Mouse (Mus musculus): ENCODE measurements around the gene Fbln2.

The Fbln2 gene

GRCm38 (mm10) chr6:91281206-91281605 lies 69.0 kb downstream of the Fbln2 start:
- peak; percentile 85 for DNase-seq (ENCODE audit: low spot score)

GRCm38 (mm10) chr6:91281747-91282146 lies 69.5 kb downstream of the Fbln2 start:
- no peak for DNase-seq (ENCODE audit: low spot score)

GRCm38 (mm10) chr6:91283031-91283430 lies 70.8 kb downstream of the Fbln2 start:
- DNase-seq (ENCODE audit: low spot score): no peak

GRCm38 (mm10) chr6:91284521-91285449 lies 72.5 kb downstream of the Fbln2 start:
- no peak for DNase-seq (ENCODE audit: low spot score)

GRCm38 (mm10) chr6:91285450-91285790 lies 73.2 kb downstream of the Fbln2 start:
- DNase-seq (ENCODE audit: low spot score): peak; percentile 77

- DNase-seq (ENCODE audit: low spot score): no peak
Measured at GRCm38 (mm10) chr6:91285814-91286545, 73.7 kb downstream of the Fbln2 start.

GRCm38 (mm10) chr6:91286624-91287023 lies 74.4 kb downstream of the Fbln2 start:
- DNase-seq (ENCODE audit: low spot score): peak; percentile 78

GRCm38 (mm10) chr6:91287148-91287547 lies 74.9 kb downstream of the Fbln2 start:
- DNase-seq (ENCODE audit: low spot score): no peak

GRCm38 (mm10) chr6:91287636-91288035 lies 75.4 kb downstream of the Fbln2 start:
- no peak for DNase-seq (ENCODE audit: low spot score)

GRCm38 (mm10) chr6:91288251-91288785 lies 76.1 kb downstream of the Fbln2 start:
- DNase-seq (ENCODE audit: low spot score): no peak

GRCm38 (mm10) chr6:91288961-91289360 lies 76.7 kb downstream of the Fbln2 start:
- no peak for DNase-seq (ENCODE audit: low spot score)

GRCm38 (mm10) chr6:91290937-91291336 lies 78.7 kb downstream of the Fbln2 start:
- no peak for DNase-seq (ENCODE audit: low spot score)

GRCm38 (mm10) chr6:91295431-91295830 lies 83.2 kb downstream of the Fbln2 start:
- DNase-seq (ENCODE audit: low spot score): no peak

- no peak for DNase-seq (ENCODE audit: low spot score)
Measured at GRCm38 (mm10) chr6:91298828-91299227, 86.6 kb downstream of the Fbln2 start.

GRCm38 (mm10) chr6:91300079-91300478 lies 87.8 kb downstream of the Fbln2 start:
- no peak for DNase-seq (ENCODE audit: low spot score)

- no peak for DNase-seq (ENCODE audit: low spot score)
Measured at GRCm38 (mm10) chr6:91301839-91302238, 89.6 kb downstream of the Fbln2 start.

GRCm38 (mm10) chr6:91302337-91302736 lies 90.1 kb downstream of the Fbln2 start:
- no peak for DNase-seq (ENCODE audit: low spot score)

- DNase-seq (ENCODE audit: low spot score): peak; percentile 1
Measured at GRCm38 (mm10) chr6:91304172-91304571, 91.9 kb downstream of the Fbln2 start.

- DNase-seq (ENCODE audit: low spot score): peak; percentile 2
Measured at GRCm38 (mm10) chr6:91307972-91308371, 95.7 kb downstream of the Fbln2 start.

GRCm38 (mm10) chr6:91311204-91311603 lies 98.9 kb downstream of the Fbln2 start:
- DNase-seq (ENCODE audit: low spot score): peak; percentile 6

GRCm38 (mm10) chr6:91312491-91312890 lies 100.2 kb downstream of the Fbln2 start:
- peak; percentile 1 for DNase-seq (ENCODE audit: low spot score)
